Mouse (Mus musculus) neural tube, embryonic 11.5 days (tissue): ENCODE data around the gene Gm20388. TPM values are rescaled to one million over a fixed set of nuclear protein-coding genes. Genes with fewer than 3 reads are reported as not detected.

Source experiments
- ATAC-seq: fragments of 200-750 bp; cut with Nextera tagmentation; 2 replicates; pipeline ENCODE4 v1.8.0; 2017; ENCODE audit warnings: moderate number of reproducible peaks, mild to moderate bottlenecking, moderate TSS enrichment, moderate library complexity; ENCODE audit not compliant: insufficient read depth, low FRiP score, low TSS enrichment
- DNase-seq: peaks from one replicate; pipeline ENCODE4 v3.0.0-alpha.2; 2015; ENCODE audit warnings: low spot score
- H3K27ac ChIP-seq: fragments of 300-500 bp; sonication (generic); 2 replicates; pipeline ENCODE4 v1.5.1; 2014; ENCODE audit warnings: low read depth, mild to moderate bottlenecking, low read length
- H3K27me3 ChIP-seq: fragments of 300-500 bp; sonication (generic); 2 replicates; pipeline ENCODE4 v1.6.1; 2014; ENCODE audit warnings: mild to moderate bottlenecking, low read length, mixed read lengths; ENCODE audit not compliant: control insufficient read depth, insufficient read depth
- H3K36me3 ChIP-seq: fragments of 300-500 bp; sonication (generic); 2 replicates; pipeline ENCODE4 v1.6.1; 2014; ENCODE audit warnings: mild to moderate bottlenecking, low read length, moderate library complexity, mixed read lengths; ENCODE audit not compliant: control insufficient read depth, insufficient read depth
- H3K4me1 ChIP-seq: fragments of 300-500 bp; sonication (generic); 2 replicates; pipeline ENCODE4 v1.6.1; 2014; ENCODE audit warnings: low read length, mixed read lengths; ENCODE audit not compliant: control insufficient read depth, insufficient read depth
- H3K4me2 ChIP-seq: fragments of 300-500 bp; sonication (generic); 2 replicates; pipeline ENCODE4 v1.6.1; 2014; ENCODE audit warnings: low read depth, mild to moderate bottlenecking, moderate library complexity
- H3K4me3 ChIP-seq: fragments of 300-500 bp; sonication (generic); 2 replicates; pipeline ENCODE4 v1.5.1; 2014; ENCODE audit warnings: low read depth, low read length
- H3K9ac ChIP-seq: fragments of 300-500 bp; sonication (generic); 2 replicates; pipeline ENCODE4 v1.6.1; 2014; ENCODE audit warnings: mild to moderate bottlenecking, low read length
- H3K9me3 ChIP-seq: fragments of 300-500 bp; sonication (generic); 2 replicates; pipeline ENCODE4 v1.6.1; 2016; ENCODE audit warnings: low read length; ENCODE audit not compliant: control insufficient read depth
- WGBS: fragments of 180-500 bp; shearing (Covaris S2); extraction: QIAGEN DNeasy Blood & Tissue Kit; methylation state at CpG from one replicate; pipeline ENCODE4 v1.1.7; 2014; 5-methylcytosine and 5-hydroxymethylcytosine counted together
- polyA plus RNA-seq: library from polyadenylated mRNA; unstranded; fragments of >200 nt; fragmentation: Nextera tagmentation; extraction: Ambion mirVana; gene quantifications from 2 replicates; pipeline ENCODE4 v1.2.1, GENCODE M21; 2014

Gm20388 gene
- polyA plus RNA-seq, 1 experiment from 2014 or later, result not detected

DNA sequence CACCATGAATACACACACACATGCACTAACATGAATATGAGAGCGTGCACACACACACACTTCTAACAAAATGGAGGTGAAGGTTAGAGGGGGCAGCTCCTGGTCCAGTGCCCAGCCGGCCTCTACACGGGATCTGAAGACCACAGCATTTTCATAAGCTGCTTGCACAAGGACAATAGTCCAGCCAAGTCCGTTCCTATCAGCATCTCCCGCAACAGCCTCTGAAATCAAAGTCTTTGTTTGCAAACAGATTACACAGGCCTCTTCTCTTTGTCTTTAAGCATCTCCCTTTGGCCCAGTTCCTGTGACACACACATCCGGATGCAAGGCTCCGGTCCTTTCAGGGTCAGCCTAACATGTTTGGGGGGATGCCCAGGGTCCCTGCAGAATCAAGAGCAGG is 1958.3 kb downstream of the Gm20388 start:
- WGBS, result 89% methylated on average over 7 of the region's 7 CpGs

DNA sequence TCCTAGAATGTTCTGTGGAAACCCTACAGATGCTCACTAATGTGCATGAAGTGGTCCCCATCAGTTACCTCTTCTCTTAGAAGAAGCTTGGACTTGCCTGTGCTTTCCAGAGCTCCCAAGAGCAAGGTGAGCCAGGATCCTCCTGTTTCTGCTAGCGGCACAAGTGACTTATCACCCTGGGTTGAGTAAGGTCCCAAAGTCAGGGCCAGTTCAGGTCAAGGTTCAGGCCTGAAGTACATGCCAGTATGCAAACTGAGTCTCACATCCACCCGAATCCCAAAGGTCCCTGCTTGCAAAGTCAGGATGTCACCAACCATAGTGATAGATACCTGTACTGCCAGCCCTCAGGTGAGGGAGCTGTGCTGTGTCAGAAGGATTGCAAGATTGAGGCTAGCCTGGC is 1959.5 kb downstream of the Gm20388 start:
- Histone ChIP-seq H3K4me2 (no peak overlapping the region), H3K4me3 (no peak overlapping the region), H3K27ac (no peak overlapping the region), H3K9me3 (no peaks in the 10 kb centered on the region), H3K36me3 (no peaks in the 10 kb centered on the region), H3K27me3 (no peaks in the 10 kb centered on the region), H3K9ac (no peak overlapping the region), H3K4me1 (peaks cover 5% of the 10 kb centered on the region; the same call in 1 of the 2 replicates)
- 91% methylated on average over 2 of the region's 2 CpGs for WGBS
- ATAC-seq (no peak), DNase-seq (no peak)

More for the DNA sequence above, 1958.3 kb downstream of the Gm20388 start:
- H3K27ac ChIP-seq, result no peak overlapping the region
- H3K4me2 ChIP-seq, result no peak overlapping the region
- H3K9ac ChIP-seq, result no peak overlapping the region
- H3K4me1 ChIP-seq, result 0 out of 2 replicates have a peak, but pooled peaks cover 5% of the 10 kb centered on the region
- H3K4me3 ChIP-seq, result no peak overlapping the region
- no peaks in the 10 kb centered on the region for H3K36me3 ChIP-seq
- ATAC-seq, result no peak
- no peak for DNase-seq
- no peaks in the 10 kb centered on the region for H3K27me3 ChIP-seq
- no peaks in the 10 kb centered on the region for H3K9me3 ChIP-seq

DNA sequence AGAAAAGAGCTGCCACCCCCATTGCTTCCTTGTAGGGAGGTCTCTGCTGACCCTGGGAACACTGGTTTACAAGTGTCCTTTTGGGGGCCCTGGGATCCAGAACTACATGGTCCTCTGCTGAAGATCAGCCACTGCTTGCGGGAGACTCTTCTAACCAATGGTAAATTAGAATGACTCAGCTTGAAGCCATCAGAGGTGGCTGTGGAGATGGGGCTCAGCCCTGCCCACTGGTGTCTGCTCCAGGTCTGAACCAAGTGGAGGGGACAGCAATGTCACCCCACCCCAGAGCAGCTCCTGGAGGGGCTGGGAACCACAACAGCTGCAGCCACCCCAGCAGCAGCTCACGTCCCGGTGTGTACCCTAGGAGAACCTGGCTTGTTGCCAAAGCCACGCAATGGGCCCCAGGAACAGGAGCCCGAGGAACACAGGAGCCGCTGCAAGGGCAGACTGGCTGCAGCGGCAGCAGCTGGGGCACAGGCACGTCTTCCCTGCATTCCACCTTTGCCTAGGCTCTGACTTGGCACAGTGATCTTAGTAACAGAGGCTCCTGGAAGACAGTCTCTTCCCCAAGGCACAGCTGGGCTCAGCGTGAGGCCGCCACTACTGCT is 1961.3 kb downstream of the Gm20388 start:
- no peak overlapping the region for H3K9ac ChIP-seq
- H3K9me3 ChIP-seq, result no peaks in the 10 kb centered on the region
- no peak overlapping the region for H3K4me2 ChIP-seq
- H3K27ac ChIP-seq, result no peak overlapping the region
- no peak for ATAC-seq
- H3K4me1 ChIP-seq, result peaks cover 5% of the 10 kb centered on the region; the same call in 1 of the 2 replicates
- no peaks in the 10 kb centered on the region for H3K27me3 ChIP-seq
- 31% methylated on average over 10 of the region's 10 CpGs for WGBS
- no peak for DNase-seq
- no peak overlapping the region for H3K4me3 ChIP-seq
- no peaks in the 10 kb centered on the region for H3K36me3 ChIP-seq

DNA sequence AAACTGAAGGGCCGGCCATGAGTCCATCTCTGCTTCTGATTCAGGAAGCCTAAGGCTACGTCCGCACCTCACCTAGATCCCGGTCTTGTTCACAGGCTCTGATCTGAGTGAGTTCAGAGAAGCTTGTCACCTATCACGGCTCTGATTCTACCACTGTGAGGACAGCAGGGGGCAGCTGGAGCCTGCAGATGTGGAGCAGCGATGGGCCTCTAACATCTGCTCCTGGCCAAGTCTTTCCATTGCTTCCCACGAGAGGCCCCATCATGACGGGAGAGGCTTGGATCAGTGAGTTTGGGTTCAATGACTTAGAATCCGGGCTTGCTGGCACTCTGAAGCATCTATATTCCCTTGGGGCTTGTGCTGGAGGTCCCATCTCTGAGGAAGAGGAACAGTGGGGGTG is 1963.4 kb downstream of the Gm20388 start:
- Histone ChIP-seq H3K27ac (no peak overlapping the region), H3K27me3 (no peaks in the 10 kb centered on the region), H3K9ac (no peak overlapping the region), H3K4me1 (peaks cover 5% of the 10 kb centered on the region; the same call in 1 of the 2 replicates), H3K36me3 (no peaks in the 10 kb centered on the region), H3K4me2 (no peak overlapping the region), H3K9me3 (no peaks in the 10 kb centered on the region), H3K4me3 (no peak overlapping the region)
- no peak for ATAC-seq
- 57% methylated on average over 9 of the region's 9 CpGs for WGBS
- peak; percentile 33 for DNase-seq

DNA sequence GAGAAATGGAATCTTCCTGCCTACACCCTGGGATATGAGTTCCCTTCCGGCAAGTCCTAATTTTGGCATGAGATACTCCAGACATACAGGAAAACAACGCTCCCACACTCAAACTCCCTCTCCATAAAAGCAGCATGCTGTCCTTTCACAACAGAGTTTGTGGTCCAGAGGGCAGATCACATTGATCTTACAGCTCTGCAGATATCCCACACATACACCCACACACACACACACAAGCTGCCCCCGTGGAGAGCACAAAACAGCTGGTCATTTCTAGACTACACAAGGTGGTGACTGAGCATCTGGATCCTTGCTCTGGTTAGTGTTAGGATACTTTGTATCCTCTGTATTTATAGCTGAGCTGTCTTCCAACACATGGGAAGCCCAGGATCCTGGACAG is 1964.4 kb downstream of the Gm20388 start:
- no peak overlapping the region for H3K27ac ChIP-seq
- ATAC-seq (no peak), DNase-seq (no peak)
- no peaks in the 10 kb centered on the region for H3K27me3 ChIP-seq
- H3K9ac ChIP-seq, result no peak overlapping the region; the same call in 1 of the 2 replicates
- H3K4me3 ChIP-seq, result no peak overlapping the region
- peaks cover 5% of the 10 kb centered on the region; the same call in 1 of the 2 replicates for H3K4me1 ChIP-seq
- H3K9me3 ChIP-seq, result no peaks in the 10 kb centered on the region
- no peak overlapping the region for H3K4me2 ChIP-seq
- WGBS, result 72% methylated on average over 3 of the region's 3 CpGs
- H3K36me3 ChIP-seq, result no peaks in the 10 kb centered on the region

DNA sequence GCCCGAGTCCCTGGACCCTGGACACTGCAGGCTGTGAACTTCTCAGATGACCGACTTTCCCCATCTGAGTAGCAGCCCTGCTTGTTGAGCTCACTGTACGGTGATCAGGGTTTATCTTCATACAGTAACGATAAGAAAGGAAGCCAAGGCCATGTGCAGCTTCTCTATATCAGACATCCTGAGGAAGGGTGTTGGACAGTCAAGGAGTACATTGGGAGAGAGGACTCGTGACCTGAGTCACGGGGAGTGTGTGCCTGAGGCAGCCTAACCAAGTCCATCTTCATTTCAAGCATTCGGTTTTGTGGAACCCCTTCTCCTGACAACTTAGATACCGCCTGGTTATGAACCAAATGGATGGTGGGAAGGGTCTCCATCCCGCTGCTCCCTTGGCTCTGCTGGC is 1964.9 kb downstream of the Gm20388 start:
- DNase-seq, result no peak
- no peak overlapping the region for H3K4me2 ChIP-seq
- 90% methylated on average over 9 of the region's 9 CpGs for WGBS

DNA sequence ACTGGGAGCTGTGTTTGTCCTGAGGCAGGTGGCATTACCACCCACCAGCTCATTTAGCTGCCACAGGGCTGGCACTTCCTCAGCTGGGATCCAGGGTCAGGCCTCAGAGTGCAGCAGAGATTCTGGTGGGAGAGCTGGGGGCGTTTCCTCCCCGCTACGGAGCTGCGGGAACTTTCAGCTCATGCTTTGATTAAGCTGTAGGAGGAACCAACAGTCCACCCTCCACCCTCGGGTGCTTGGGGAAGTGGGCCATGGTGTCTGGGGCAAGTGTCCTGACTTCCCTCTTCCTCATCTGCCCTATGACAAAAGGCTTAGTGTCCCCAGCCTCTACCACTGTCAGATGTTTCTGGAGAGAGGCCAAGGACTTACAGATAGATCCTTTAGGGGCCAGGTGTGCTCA is 1966.6 kb downstream of the Gm20388 start:
- WGBS, result 74% methylated on average over 5 of the region's 5 CpGs
- Histone ChIP-seq H3K4me3 (no peak overlapping the region), H3K36me3 (0 out of 2 replicates have a peak, but pooled peaks cover 2% of the 10 kb centered on the region), H3K4me2 (no peak overlapping the region), H3K4me1 (peaks cover 3% of the 10 kb centered on the region; the same call in 1 of the 2 replicates), H3K9me3 (no peaks in the 10 kb centered on the region), H3K27me3 (no peaks in the 10 kb centered on the region), H3K9ac (no peak overlapping the region), H3K27ac (no peak overlapping the region)
- DNase-seq (no peak), ATAC-seq (no peak)

More for the DNA sequence above, 1964.9 kb downstream of the Gm20388 start:
- Histone ChIP-seq H3K36me3 (0 out of 2 replicates have a peak, but pooled peaks cover 2% of the 10 kb centered on the region), H3K27ac (no peak overlapping the region), H3K9me3 (no peaks in the 10 kb centered on the region), H3K4me1 (peaks cover 5% of the 10 kb centered on the region; the same call in 1 of the 2 replicates), H3K27me3 (no peaks in the 10 kb centered on the region), H3K9ac (no peak overlapping the region), H3K4me3 (no peak overlapping the region)
- no peak for ATAC-seq

DNA sequence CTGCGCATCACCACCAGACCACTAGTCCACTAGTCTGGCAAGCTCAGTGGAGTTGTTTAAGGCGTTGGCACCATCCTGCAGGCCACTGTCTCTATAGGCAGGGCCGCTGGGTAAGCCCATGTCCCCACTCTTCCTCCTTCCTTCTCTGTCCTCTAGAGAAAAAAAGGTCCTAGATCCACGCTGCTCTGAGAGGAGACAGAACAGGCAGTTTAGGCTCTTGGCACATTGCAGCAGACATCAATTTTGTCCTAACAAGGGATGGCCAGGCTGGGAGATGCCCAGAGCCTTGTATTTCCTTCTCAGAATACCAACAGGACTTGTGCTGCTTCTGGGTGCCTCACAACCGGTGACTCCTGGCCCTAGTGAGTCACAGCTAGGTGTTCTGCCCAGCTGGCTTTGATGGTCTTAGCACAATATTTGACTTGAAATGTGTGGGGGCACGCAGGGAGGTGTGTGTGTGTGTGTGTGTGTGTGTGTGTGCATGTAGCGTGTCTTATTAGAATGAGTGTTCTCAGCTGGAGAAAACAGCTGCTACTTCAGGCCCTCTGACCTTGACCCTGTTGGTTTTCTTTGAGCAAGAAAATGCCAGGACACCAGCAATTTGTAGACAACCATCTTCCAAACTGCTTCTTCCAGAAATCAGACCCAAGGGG is 1967.3 kb downstream of the Gm20388 start:
- no peak overlapping the region for H3K27ac ChIP-seq
- WGBS, result 89% methylated on average over 7 of the region's 7 CpGs

DNA sequence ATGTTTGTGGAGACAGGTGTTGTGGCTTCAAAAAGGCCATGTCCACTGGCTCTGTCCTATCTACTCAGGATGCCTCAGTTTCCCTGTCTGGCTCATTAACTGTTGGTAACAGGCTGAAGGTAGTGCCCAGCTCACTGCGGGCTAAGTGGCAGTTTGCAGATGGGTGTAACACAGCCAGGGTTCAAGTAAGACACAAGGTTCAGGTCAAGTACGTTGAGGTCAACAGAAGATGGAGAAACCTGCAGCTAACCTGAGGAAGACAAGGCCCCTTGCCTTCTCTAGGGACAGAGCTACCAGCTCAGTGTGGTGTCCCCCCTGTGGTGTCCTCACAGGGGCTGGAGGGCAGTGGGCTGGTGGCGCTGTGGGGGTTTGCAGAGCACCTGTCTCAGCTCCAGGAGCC is 1969.1 kb downstream of the Gm20388 start:
- Histone ChIP-seq H3K27me3 (no peaks in the 10 kb centered on the region), H3K9ac (no peak overlapping the region), H3K4me3 (no peak overlapping the region), H3K9me3 (no peaks in the 10 kb centered on the region), H3K4me2 (no peak overlapping the region), H3K4me1 (no peaks in the 10 kb centered on the region), H3K27ac (no peak overlapping the region), H3K36me3 (peaks cover 7% of the 10 kb centered on the region)
- DNase-seq (no peak), ATAC-seq (no peak)
- WGBS, result 88% methylated on average over 3 of the region's 3 CpGs

More for the DNA sequence above, 1967.3 kb downstream of the Gm20388 start:
- DNase-seq (no peak), ATAC-seq (no peak)
- Histone ChIP-seq H3K4me3 (no peak overlapping the region), H3K4me2 (no peak overlapping the region), H3K4me1 (no peaks in the 10 kb centered on the region; the same call in 1 of the 2 replicates), H3K9me3 (no peaks in the 10 kb centered on the region), H3K9ac (no peak overlapping the region), H3K36me3 (0 out of 2 replicates have a peak, but pooled peaks cover 2% of the 10 kb centered on the region), H3K27me3 (no peaks in the 10 kb centered on the region)
